Mouse (Mus musculus) small intestine, adult 2 months (tissue): ENCODE measurements around the gene Fbn1.

Experiments used
- CTCF ChIP-seq: fragments of 200-500 bp; IDR thresholded peaks from 2 replicates; pipeline ENCODE4 v1.5.1; 2012; ENCODE audit warnings: low read depth, mild to moderate bottlenecking, control low read depth, inconsistent platforms, low read length, moderate library complexity, mixed read lengths; ENCODE audit not compliant: insufficient replicate concordance, insufficient read length; ENCODE audit errors: extremely low read depth
- POLR2A ChIP-seq: fragments of 200-500 bp; IDR thresholded peaks from 2 replicates; pipeline ENCODE4 v1.6.1; 2012; ENCODE audit warnings: low read depth, mild to moderate bottlenecking, control low read depth, inconsistent platforms, low read length, moderate library complexity

DNA sequence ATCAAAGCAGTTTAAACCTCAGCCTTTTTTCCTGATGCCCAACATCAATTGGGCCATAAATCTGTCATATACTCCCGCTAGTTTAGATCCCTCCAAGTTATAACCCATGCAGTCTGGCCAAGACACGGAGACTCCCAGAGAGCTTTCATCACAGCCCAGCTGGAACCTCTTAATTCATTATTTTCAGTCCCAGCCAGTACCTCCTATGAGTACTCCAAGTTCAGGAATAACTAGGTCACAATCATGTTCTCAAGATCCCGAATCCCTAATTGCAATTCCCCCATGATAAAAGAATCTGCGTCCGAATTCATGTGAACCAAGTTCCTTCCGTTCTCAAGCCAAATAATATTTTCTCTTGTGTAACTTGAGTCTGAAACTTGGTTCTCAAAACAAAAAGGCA, 58.9 kb downstream of the Fbn1 start:
- no peak for TF ChIP-seq CTCF
- no peak for TF ChIP-seq POLR2A
